Mouse (Mus musculus): ENCODE results near the gene Cldn5. TPM values are rescaled to one million over a fixed set of nuclear protein-coding genes. Genes with fewer than 3 reads are reported as not detected.

Gene Cldn5
- 32.3 and 38.0 TPM in 2 replicates for polyA plus RNA-seq (2015; fragmentation: Nextera tagmentation; extraction: Ambion mirVana)

DNA sequence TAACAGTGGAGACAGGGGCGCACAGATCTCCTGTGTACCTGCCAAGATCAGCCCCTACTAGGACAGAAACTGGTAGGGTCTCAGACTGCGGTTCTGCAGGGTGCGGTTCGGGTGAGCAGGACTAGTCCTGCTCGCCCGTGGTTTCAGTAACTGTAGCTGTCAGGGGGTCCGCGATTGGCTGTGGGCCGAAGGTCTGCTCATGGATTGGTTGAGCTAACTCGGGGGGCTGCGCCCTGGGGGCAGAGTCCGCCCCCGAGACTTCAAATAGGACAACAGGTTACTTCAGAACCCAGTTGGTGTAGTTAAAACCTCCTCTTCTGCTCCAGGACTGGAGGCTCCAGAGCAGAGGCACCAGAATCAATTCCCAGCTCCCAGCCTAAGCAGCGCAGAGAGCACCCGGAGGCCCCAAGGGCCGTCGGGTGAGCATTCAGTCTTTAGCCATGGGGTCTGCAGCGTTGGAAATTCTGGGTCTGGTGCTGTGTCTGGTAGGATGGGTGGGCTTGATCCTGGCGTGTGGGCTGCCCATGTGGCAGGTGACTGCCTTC, at the start of gene Cldn5:
TSS of gene Cldn5 (plus strand) at position 292 of the 545 bp plus-strand sequence.
- Histone ChIP-seq H3K36me3 (peaks cover 6% of the 10 kb centered on the region; the same call in 1 of the 2 replicates), H3K4me1 (peaks cover 18% of the 10 kb centered on the region), H3K9me3 (no peaks in the 10 kb centered on the region), H3K4me3 (peak within 1 kb of the TSS; percentile 43), H3K9ac (no peak within 1 kb of the TSS), H3K27ac (peak within 1 kb of the TSS; percentile 38; the same call in 1 of the 2 replicates), H3K27me3 (peaks cover 63% of the 10 kb centered on the region), H3K4me2 (peak within 1 kb of the TSS; percentile 66)
- WGBS = 3% methylated on average over 19 of the region's 19 CpGs
- no peak for ATAC-seq (ENCODE audit: insufficient number of reproducible peaks, low FRiP score, low TSS enrichment, low read depth)

- H3K9me3 ChIP-seq = no peaks in the 10 kb centered on the region
- no peaks in the 10 kb centered on the region for H3K36me3 ChIP-seq
- H3K9ac ChIP-seq = no peak overlapping the region
- H3K27me3 ChIP-seq = no peaks in the 10 kb centered on the region
- no peak for ATAC-seq (ENCODE audit: insufficient number of reproducible peaks, low FRiP score, low TSS enrichment, low read depth)
- WGBS = 73% methylated on average over 10 of the region's 10 CpGs
- H3K4me1 ChIP-seq = no peaks in the 10 kb centered on the region
- no peak overlapping the region for H3K4me3 ChIP-seq
- no peak overlapping the region for H3K4me2 ChIP-seq
- H3K27ac ChIP-seq = no peak overlapping the region
Observed at GRCm38 (mm10) chr16:18727536-18728499, 48.8 kb upstream of the Cldn5 start.

DNA sequence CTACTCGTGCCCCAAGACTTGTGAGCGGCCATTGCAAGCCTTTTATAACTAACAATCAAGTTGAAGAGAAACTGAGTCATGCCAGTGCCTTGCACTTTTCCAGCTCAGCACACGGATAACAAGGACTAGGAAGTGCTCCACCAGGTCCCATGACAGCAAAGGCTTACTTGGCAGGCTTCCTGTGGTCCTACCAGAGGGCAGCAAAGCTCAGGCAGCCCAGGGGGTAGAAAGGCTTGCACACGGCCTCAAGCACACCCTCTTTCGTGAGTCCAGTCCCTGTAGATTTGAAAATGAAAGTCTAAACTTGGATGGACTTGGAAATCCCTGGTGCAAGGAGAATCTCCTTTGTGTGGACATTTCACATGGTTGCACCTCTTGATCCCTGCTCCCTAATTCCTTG, 47.5 kb upstream of the Cldn5 start:
- Histone ChIP-seq H3K9ac (no peak overlapping the region), H3K27ac (no peak overlapping the region), H3K27me3 (no peaks in the 10 kb centered on the region), H3K4me1 (no peaks in the 10 kb centered on the region), H3K4me2 (no peak overlapping the region), H3K9me3 (no peaks in the 10 kb centered on the region), H3K36me3 (no peaks in the 10 kb centered on the region), H3K4me3 (no peak overlapping the region)
- ATAC-seq (ENCODE audit: insufficient number of reproducible peaks, low FRiP score, low TSS enrichment, low read depth) = no peak
- WGBS = 71% methylated on average over 5 of the region's 5 CpGs

DNA sequence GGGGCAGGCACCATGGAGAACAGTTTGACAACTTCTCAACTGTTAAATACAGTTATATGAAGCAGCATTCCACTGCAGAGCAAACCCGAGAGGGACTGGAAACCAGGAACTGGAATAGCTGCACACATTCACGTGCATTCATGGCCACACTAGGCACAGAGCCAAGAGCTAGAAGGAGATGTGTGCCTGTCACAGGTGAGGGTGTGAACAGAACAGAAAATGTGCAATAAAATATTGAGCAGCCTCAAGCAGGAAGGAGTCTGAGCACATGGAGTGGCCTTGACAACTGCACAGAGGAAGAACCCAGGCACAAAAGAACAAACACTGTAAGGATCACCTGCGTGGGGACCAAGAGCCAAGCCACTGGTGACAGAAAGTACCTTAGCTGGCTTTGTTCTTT, 46.0 kb upstream of the Cldn5 start:
- Histone ChIP-seq H3K4me1 (no peaks in the 10 kb centered on the region), H3K36me3 (no peaks in the 10 kb centered on the region), H3K4me2 (no peak overlapping the region), H3K9ac (no peak overlapping the region), H3K27me3 (no peaks in the 10 kb centered on the region), H3K9me3 (no peaks in the 10 kb centered on the region), H3K27ac (no peak overlapping the region), H3K4me3 (no peak overlapping the region)
- ATAC-seq (ENCODE audit: insufficient number of reproducible peaks, low FRiP score, low TSS enrichment, low read depth) = no peak
- WGBS = 48% methylated on average over 3 of the region's 3 CpGs

- Histone ChIP-seq H3K4me3 (no peak overlapping the region), H3K27ac (no peak overlapping the region), H3K27me3 (no peaks in the 10 kb centered on the region), H3K36me3 (no peaks in the 10 kb centered on the region), H3K4me1 (no peaks in the 10 kb centered on the region), H3K9me3 (no peaks in the 10 kb centered on the region), H3K9ac (no peak overlapping the region), H3K4me2 (no peak overlapping the region)
- WGBS = 51% methylated on average over 20 of the region's 20 CpGs
- peak; percentile 25; the same call in 1 of the 2 replicates for ATAC-seq (ENCODE audit: insufficient number of reproducible peaks, low FRiP score, low TSS enrichment, low read depth)
Observed at GRCm38 (mm10) chr16:18733100-18733956, 43.3 kb upstream of the Cldn5 start.

GRCm38 (mm10) chr16:18738303-18738702, 38.3 kb upstream of the Cldn5 start:
- H3K27me3 ChIP-seq = no peaks in the 10 kb centered on the region
- H3K9me3 ChIP-seq = no peaks in the 10 kb centered on the region
- no peak overlapping the region for H3K4me2 ChIP-seq
- no peak for ATAC-seq (ENCODE audit: insufficient number of reproducible peaks, low FRiP score, low TSS enrichment, low read depth)
- H3K27ac ChIP-seq = no peak overlapping the region
- no peak overlapping the region for H3K9ac ChIP-seq
- H3K36me3 ChIP-seq = no peaks in the 10 kb centered on the region
- no peaks in the 10 kb centered on the region for H3K4me1 ChIP-seq
- no peak overlapping the region for H3K4me3 ChIP-seq

DNA sequence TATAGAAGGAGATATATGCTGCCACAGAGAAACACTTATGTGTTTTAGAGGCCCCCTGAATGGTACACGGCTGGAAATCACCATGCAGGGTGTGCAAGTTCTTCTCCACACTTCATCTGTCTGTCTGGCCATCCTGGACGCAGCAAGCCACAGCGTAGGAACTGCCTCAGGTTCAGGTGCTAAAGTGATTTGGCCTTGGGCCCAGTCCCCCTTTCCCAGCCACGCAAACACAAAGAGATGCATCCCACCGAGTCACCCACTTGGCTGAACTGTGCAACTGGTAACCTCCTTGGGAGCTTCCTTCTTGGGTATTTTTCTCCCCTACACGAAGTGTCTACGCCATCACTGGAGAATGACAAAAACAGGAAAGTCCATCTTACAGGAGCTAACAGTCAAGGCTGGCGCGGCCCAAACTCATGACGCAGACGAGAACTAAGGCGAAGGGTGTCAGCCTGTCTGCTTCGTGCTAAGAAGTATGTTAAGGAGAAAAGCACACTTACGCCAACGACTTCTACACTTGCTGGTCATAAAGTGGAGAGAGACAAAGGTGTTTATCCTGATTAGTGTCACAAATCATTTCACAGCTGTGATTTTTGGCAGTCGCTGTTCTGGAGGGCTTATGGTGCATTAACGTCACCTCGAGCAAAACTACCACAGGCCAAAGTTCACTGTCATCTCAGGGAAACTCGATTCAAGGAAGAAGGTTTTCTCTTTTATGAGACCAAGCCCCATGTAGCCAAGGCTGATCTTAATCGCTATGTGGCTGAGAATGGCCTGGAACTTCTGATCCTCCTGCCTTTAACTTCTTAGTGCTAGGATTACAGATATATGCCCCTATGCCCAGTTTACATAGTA, 30.2 kb upstream of the Cldn5 start:
- no peak for ATAC-seq (ENCODE audit: insufficient number of reproducible peaks, low FRiP score, low TSS enrichment, low read depth)

GRCm38 (mm10) chr16:18751101-18751500, 25.5 kb upstream of the Cldn5 start:
- ATAC-seq (ENCODE audit: insufficient number of reproducible peaks, low FRiP score, low TSS enrichment, low read depth) = no peak
- Histone ChIP-seq H3K9ac (no peak overlapping the region), H3K4me2 (no peak overlapping the region), H3K27ac (no peak overlapping the region), H3K27me3 (no peaks in the 10 kb centered on the region), H3K36me3 (no peaks in the 10 kb centered on the region), H3K9me3 (no peaks in the 10 kb centered on the region), H3K4me1 (no peaks in the 10 kb centered on the region), H3K4me3 (no peak overlapping the region)
- 72% methylated on average over 11 of the region's 11 CpGs for WGBS

More for the DNA sequence above, 30.2 kb upstream of the Cldn5 start:
- H3K9ac ChIP-seq = no peak overlapping the region
- H3K4me1 ChIP-seq = no peaks in the 10 kb centered on the region
- no peaks in the 10 kb centered on the region for H3K36me3 ChIP-seq
- H3K4me2 ChIP-seq = no peak overlapping the region
- H3K27me3 ChIP-seq = no peaks in the 10 kb centered on the region
- WGBS = 65% methylated on average over 20 of the region's 20 CpGs
- no peaks in the 10 kb centered on the region for H3K9me3 ChIP-seq
- no peak overlapping the region for H3K4me3 ChIP-seq
- H3K27ac ChIP-seq = no peak overlapping the region

DNA sequence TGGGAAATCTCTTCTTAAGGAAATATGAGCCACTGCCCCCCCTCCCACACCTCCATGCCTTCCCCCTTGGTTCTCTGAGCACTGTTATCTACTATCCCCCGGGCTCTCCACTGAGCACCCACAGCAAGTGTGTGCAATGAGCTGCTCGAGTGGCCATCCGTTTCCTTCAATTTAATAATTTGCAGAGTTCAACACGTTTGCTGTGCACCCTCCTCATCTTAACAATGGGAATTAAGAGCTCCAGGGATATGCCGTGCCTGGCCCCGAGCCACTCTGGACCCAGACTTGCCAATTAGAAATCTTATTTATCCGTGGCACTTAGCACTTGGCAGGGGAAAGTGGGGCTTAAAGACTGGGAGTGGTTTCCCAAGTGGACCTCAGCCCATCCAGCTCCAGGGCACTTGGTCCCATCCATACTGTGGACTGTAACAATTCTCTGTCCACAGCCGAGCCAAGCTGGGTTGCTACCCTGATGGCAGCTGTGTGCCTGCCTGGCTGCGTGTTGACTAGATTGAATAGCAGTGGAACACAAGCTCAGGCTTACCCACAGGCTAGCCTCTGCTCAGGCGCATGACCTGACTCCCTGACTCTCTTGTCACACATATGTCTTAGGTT, 24.7 kb upstream of the Cldn5 start:
- Histone ChIP-seq H3K4me2 (no peak overlapping the region), H3K9ac (no peak overlapping the region), H3K4me1 (no peaks in the 10 kb centered on the region), H3K4me3 (no peak overlapping the region), H3K27me3 (no peaks in the 10 kb centered on the region), H3K27ac (no peak overlapping the region), H3K9me3 (no peaks in the 10 kb centered on the region), H3K36me3 (no peaks in the 10 kb centered on the region)
- WGBS = 74% methylated on average over 10 of the region's 10 CpGs
- no peak for ATAC-seq (ENCODE audit: insufficient number of reproducible peaks, low FRiP score, low TSS enrichment, low read depth)

GRCm38 (mm10) chr16:18761734-18762133, 14.9 kb upstream of the Cldn5 start:
- no peak overlapping the region for H3K27ac ChIP-seq
- no peak for ATAC-seq (ENCODE audit: insufficient number of reproducible peaks, low FRiP score, low TSS enrichment, low read depth)
- no peak overlapping the region for H3K4me2 ChIP-seq
- no peak overlapping the region for H3K4me3 ChIP-seq
- H3K9ac ChIP-seq = no peak overlapping the region
- no peaks in the 10 kb centered on the region for H3K4me1 ChIP-seq
- 80% methylated on average over 4 of the region's 4 CpGs for WGBS
- H3K27me3 ChIP-seq = no peaks in the 10 kb centered on the region
- H3K9me3 ChIP-seq = no peaks in the 10 kb centered on the region
- H3K36me3 ChIP-seq = no peaks in the 10 kb centered on the region

DNA sequence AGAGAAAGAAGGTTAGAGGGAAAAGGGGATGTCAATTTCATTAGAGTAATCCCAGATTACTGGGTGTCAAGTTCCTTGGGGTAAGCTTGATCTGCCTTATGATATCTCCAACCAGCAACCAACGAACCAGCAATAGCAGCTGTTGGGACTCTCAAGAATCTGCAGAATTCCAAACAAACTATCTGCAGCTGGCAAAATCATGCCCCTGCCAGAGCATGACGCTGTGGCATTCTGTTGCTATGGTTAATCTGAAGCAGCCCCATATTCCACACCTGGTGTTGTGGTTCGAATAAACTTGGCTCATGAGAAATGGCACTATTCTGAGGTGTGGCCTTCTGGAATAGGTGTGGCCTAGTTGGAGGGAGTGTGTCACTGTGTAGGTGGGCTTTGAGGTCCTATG, 13.7 kb upstream of the Cldn5 start:
- 45% methylated on average over 3 of the region's 3 CpGs for WGBS
- Histone ChIP-seq H3K4me3 (no peak overlapping the region), H3K9ac (no peak overlapping the region), H3K4me1 (no peaks in the 10 kb centered on the region), H3K27ac (no peak overlapping the region), H3K27me3 (no peaks in the 10 kb centered on the region), H3K36me3 (no peaks in the 10 kb centered on the region), H3K9me3 (no peaks in the 10 kb centered on the region), H3K4me2 (no peak overlapping the region)
- ATAC-seq (ENCODE audit: insufficient number of reproducible peaks, low FRiP score, low TSS enrichment, low read depth) = no peak
